Mouse (Mus musculus): ENCODE results near the gene Nup188.

- no peak for TF ChIP-seq CTCF (IDR thresholded peaks at IDR 0.05; ENCODE audit: control insufficient read depth, insufficient read depth, insufficient read length)
- no peak for TF ChIP-seq USF1 (IDR thresholded peaks at IDR 0.05; ENCODE audit: low read depth)
- TF ChIP-seq CEBPB (IDR thresholded peaks at IDR 0.05; ENCODE audit: low read depth) = peak; percentile 31
- TF ChIP-seq MAX (IDR thresholded peaks at IDR 0.05) = peak; percentile 13
These were observed 65.0 kb downstream of the Nup188 start for GRCm38 (mm10) chr2:30351149-30351548.
